Mouse (Mus musculus) layer of hippocampus, adult 18-20 months (tissue): Measurements from ENCODE around the gene Gm20696. TPM values are rescaled to one million over a fixed set of nuclear protein-coding genes. Genes with fewer than 3 reads are reported as not detected.

Source experiments
- DNase-seq, 2 experiments: peaks; one replicate each; pipeline ENCODE4 v3.0.0; 2022; ENCODE audit warnings: low spot score in 2 of 2
- total RNA-seq, 2 experiments: library from RNA; stranded (reverse); gene quantifications; 2 replicates each; pipeline ENCODE4 v1.2.3; 2021

Gene Gm20696
- total RNA-seq, 2 experiments from 2014 or later, result 5.7 to 7.4 TPM

GRCm38 (mm10) chr6:99265173-99265572, 401.4 kb downstream of the Gm20696 start:
- no peak for DNase-seq

- no peak for DNase-seq
Measured at GRCm38 (mm10) chr6:99264192-99265093, 402.2 kb downstream of the Gm20696 start.

GRCm38 (mm10) chr6:99263886-99264185, 402.8 kb downstream of the Gm20696 start:
- no peak for DNase-seq

GRCm38 (mm10) chr6:99263061-99263885, 403.3 kb downstream of the Gm20696 start:
- no peak for DNase-seq

GRCm38 (mm10) chr6:99261737-99262130, 404.9 kb downstream of the Gm20696 start:
- no peak for DNase-seq

- no peak for DNase-seq
Measured at GRCm38 (mm10) chr6:99260941-99261736, 405.5 kb downstream of the Gm20696 start.

GRCm38 (mm10) chr6:99258346-99258745, 408.3 kb downstream of the Gm20696 start:
- no peak for DNase-seq

- no peak for DNase-seq
Measured at GRCm38 (mm10) chr6:99257676-99258075, 408.9 kb downstream of the Gm20696 start.

- no peak for DNase-seq
Measured at GRCm38 (mm10) chr6:99253331-99253730, 413.3 kb downstream of the Gm20696 start.

- DNase-seq, result no peak
Measured at GRCm38 (mm10) chr6:99252816-99253215, 413.8 kb downstream of the Gm20696 start.

- DNase-seq, result no peak
Measured at GRCm38 (mm10) chr6:99251924-99252323, 414.7 kb downstream of the Gm20696 start.

- DNase-seq, result no peak
Measured at GRCm38 (mm10) chr6:99251222-99251621, 415.4 kb downstream of the Gm20696 start.

- no peak for DNase-seq
Measured at GRCm38 (mm10) chr6:99249496-99250030, 417.0 kb downstream of the Gm20696 start.

- DNase-seq, result no peak
Measured at GRCm38 (mm10) chr6:99248396-99248795, 418.2 kb downstream of the Gm20696 start.

- no peak for DNase-seq
Measured at GRCm38 (mm10) chr6:99241625-99242395, 424.8 kb downstream of the Gm20696 start.

GRCm38 (mm10) chr6:99240764-99241163, 425.8 kb downstream of the Gm20696 start:
- DNase-seq, result no peak

GRCm38 (mm10) chr6:99235588-99235987, 431.0 kb downstream of the Gm20696 start:
- DNase-seq, result no peak

- peak in 1 of 2 experiments; percentile 40 for DNase-seq
Measured at GRCm38 (mm10) chr6:99233411-99233810, 433.2 kb downstream of the Gm20696 start.

GRCm38 (mm10) chr6:99228336-99228870, 438.2 kb downstream of the Gm20696 start:
- peak in 1 of 2 experiments; percentile 18 for DNase-seq

GRCm38 (mm10) chr6:99221147-99221546, 445.4 kb downstream of the Gm20696 start:
- DNase-seq, result no peak
